Mouse (Mus musculus): ENCODE measurements around the gene Acp4. TPM values are rescaled to one million over a fixed set of nuclear protein-coding genes. Genes with fewer than 3 reads are reported as not detected.
"Not testable (repeated sequence)": the region's sequence is repeated elsewhere in the genome, so short reads cannot be mapped to it uniquely, and the experiment has no call there.

Gene Acp4
- polyA plus RNA-seq, 1 experiment from 2014 or later = not detected

GRCm38 (mm10) chr7:44225076-44225475, 32.1 kb downstream of the Acp4 start, which contains the start of gene Klk1:
TSS of gene Klk1 (plus strand) at chr7:44225360.
- no peak for DNase-seq (ENCODE audit: low spot score)
- Histone ChIP-seq H3K4me3 (no peak within 1 kb of the TSS), H3K9me3 (replicated peaks) (no peaks in the 10 kb centered on the region), H3K36me3 (no peaks in the 10 kb centered on the region), H3K4me1 (no peaks in the 10 kb centered on the region), H3K27me3 (ENCODE audit: low read depth, poor library complexity, severe bottlenecking) (no peaks in the 10 kb centered on the region), H3K27ac (replicated peaks) (no peak within 1 kb of the TSS)
- 46% methylated on average over 1 of the region's 1 CpGs for WGBS

GRCm38 (mm10) chr7:44222335-44222734, 34.8 kb downstream of the Acp4 start:
- H3K4me1 ChIP-seq; H3K27ac ChIP-seq (replicated peaks); H3K9me3 ChIP-seq (replicated peaks); DNase-seq (ENCODE audit: low spot score); H3K4me3 ChIP-seq; H3K36me3 ChIP-seq; H3K27me3 ChIP-seq (ENCODE audit: low read depth, poor library complexity, severe bottlenecking): not testable (repeated sequence)
- WGBS = 82% methylated on average over 6 of the region's 6 CpGs

- 72% methylated on average over 9 of the region's 10 CpGs for WGBS
- H3K27ac ChIP-seq (replicated peaks); DNase-seq (ENCODE audit: low spot score): not testable (repeated sequence)
Measured at GRCm38 (mm10) chr7:44221601-44222000, 35.6 kb downstream of the Acp4 start.

GRCm38 (mm10) chr7:44215645-44216044, 41.5 kb downstream of the Acp4 start, which contains the start of gene Klk1b5:
TSS of gene Klk1b5 (plus strand) at chr7:44215945.
- WGBS = 81% methylated on average over 1 of the region's 1 CpGs
- DNase-seq (ENCODE audit: low spot score) = no peak
- Histone ChIP-seq H3K27ac (replicated peaks) (no peak within 1 kb of the TSS), H3K9me3 (replicated peaks) (no peaks in the 10 kb centered on the region), H3K27me3 (ENCODE audit: low read depth, poor library complexity, severe bottlenecking) (no peaks in the 10 kb centered on the region), H3K4me3 (no peak within 1 kb of the TSS), H3K36me3 (no peaks in the 10 kb centered on the region), H3K4me1 (no peaks in the 10 kb centered on the region)

More at GRCm38 (mm10) chr7:44221601-44222000, 35.6 kb downstream of the Acp4 start:
- H3K36me3 ChIP-seq; H3K4me3 ChIP-seq; H3K9me3 ChIP-seq (replicated peaks); H3K4me1 ChIP-seq; H3K27me3 ChIP-seq (ENCODE audit: low read depth, poor library complexity, severe bottlenecking): not testable (repeated sequence)

GRCm38 (mm10) chr7:44208307-44208706, 48.9 kb downstream of the Acp4 start:
- Histone ChIP-seq H3K4me1 (no peaks in the 10 kb centered on the region), H3K4me3 (no peak overlapping the region), H3K27me3 (ENCODE audit: low read depth, poor library complexity, severe bottlenecking) (no peaks in the 10 kb centered on the region), H3K36me3 (no peaks in the 10 kb centered on the region), H3K9me3 (replicated peaks) (no peaks in the 10 kb centered on the region), H3K27ac (replicated peaks) (no peak overlapping the region)
- no peak for DNase-seq (ENCODE audit: low spot score)
- whole genome bisulfite sequencing = 76% methylated on average over 3 of the region's 3 CpGs

GRCm38 (mm10) chr7:44207135-44207534, 50.0 kb downstream of the Acp4 start, which contains the start of gene Klk1b4:
TSS of gene Klk1b4 (plus strand) at chr7:44207435.
- H3K27ac ChIP-seq (replicated peaks); H3K4me1 ChIP-seq; H3K36me3 ChIP-seq; H3K4me3 ChIP-seq; DNase-seq (ENCODE audit: low spot score); H3K9me3 ChIP-seq (replicated peaks); H3K27me3 ChIP-seq (ENCODE audit: low read depth, poor library complexity, severe bottlenecking): not testable (repeated sequence)
- 59% methylated on average over 3 of the region's 3 CpGs for WGBS

Other genes starting within 250 kb of the Acp4 start
- gene Klk1b26, start 245.2 kb downstream of the Acp4 start, polyA plus RNA-seq (2016; fragmentation: Nextera tagmentation; extraction: Ambion mirVana) = not detected in 2 replicates
- not detected in 2 replicates for gene Klk1b27, start 205.1 kb downstream of the Acp4 start, polyA plus RNA-seq (2016; fragmentation: Nextera tagmentation; extraction: Ambion mirVana)
- not detected in 2 replicates for gene Klk1b21, start 155.1 kb downstream of the Acp4 start, polyA plus RNA-seq (2016; fragmentation: Nextera tagmentation; extraction: Ambion mirVana)
- not detected in 2 replicates for gene Klk1b22, start 144.7 kb downstream of the Acp4 start, polyA plus RNA-seq (2016; fragmentation: Nextera tagmentation; extraction: Ambion mirVana)
- not detected in 2 replicates for gene Klk1b16, start 120.6 kb downstream of the Acp4 start, polyA plus RNA-seq (2016; fragmentation: Nextera tagmentation; extraction: Ambion mirVana)
- not detected in 2 replicates for gene Klk1b24, start 69.1 kb downstream of the Acp4 start, polyA plus RNA-seq (2016; fragmentation: Nextera tagmentation; extraction: Ambion mirVana)
- not detected in 2 replicates for gene Klk1b3, start 59.2 kb downstream of the Acp4 start, polyA plus RNA-seq (2016; fragmentation: Nextera tagmentation; extraction: Ambion mirVana)
- not detected in 2 replicates for gene Klk1b4, start 49.9 kb downstream of the Acp4 start, polyA plus RNA-seq (2016; fragmentation: Nextera tagmentation; extraction: Ambion mirVana)
- gene Klk1b5, start 41.4 kb downstream of the Acp4 start, polyA plus RNA-seq (2016; fragmentation: Nextera tagmentation; extraction: Ambion mirVana) = not detected in 2 replicates
- gene Klk1, start 32.0 kb downstream of the Acp4 start, polyA plus RNA-seq (2016; fragmentation: Nextera tagmentation; extraction: Ambion mirVana) = not detected in 2 replicates
- 0.17 TPM in 1 of 2 replicates, not detected in the other for gene Gm36864, start 21.2 kb downstream of the Acp4 start, polyA plus RNA-seq (2016; fragmentation: Nextera tagmentation; extraction: Ambion mirVana)
- gene 1700028J19Rik, start 10.7 kb downstream of the Acp4 start, polyA plus RNA-seq (2016; fragmentation: Nextera tagmentation; extraction: Ambion mirVana) = 1.6 and 1.7 TPM in 2 replicates
- gene 2410002F23Rik, start 10.7 kb downstream of the Acp4 start, polyA plus RNA-seq (2016; fragmentation: Nextera tagmentation; extraction: Ambion mirVana) = 172 and 189 TPM in 2 replicates
- gene Gm15517, start 4.1 kb upstream of the Acp4 start, polyA plus RNA-seq (2016; fragmentation: Nextera tagmentation; extraction: Ambion mirVana) = not detected in 2 replicates
- 2.2 and 2.4 TPM in 2 replicates for gene Clec11a, start 49.5 kb upstream of the Acp4 start, polyA plus RNA-seq (2016; fragmentation: Nextera tagmentation; extraction: Ambion mirVana)
- gene Shank1, start 52.9 kb upstream of the Acp4 start, polyA plus RNA-seq (2016; fragmentation: Nextera tagmentation; extraction: Ambion mirVana) = 1.5 and 2.6 TPM in 2 replicates
- 1.9 and 2.0 TPM in 2 replicates for gene Syt3, start 126.7 kb upstream of the Acp4 start, polyA plus RNA-seq (2016; fragmentation: Nextera tagmentation; extraction: Ambion mirVana)
- 1.7 TPM in 2 replicates for gene 1700008O03Rik, start 128.4 kb upstream of the Acp4 start, polyA plus RNA-seq (2016; fragmentation: Nextera tagmentation; extraction: Ambion mirVana)
- gene Lrrc4b, start 171.6 kb upstream of the Acp4 start, polyA plus RNA-seq (2016; fragmentation: Nextera tagmentation; extraction: Ambion mirVana) = 2.4 and 3.5 TPM in 2 replicates
- gene Aspdh, start 208.0 kb upstream of the Acp4 start, polyA plus RNA-seq (2016; fragmentation: Nextera tagmentation; extraction: Ambion mirVana) = 0.99 and 2.0 TPM in 2 replicates
- 71.6 and 76.8 TPM in 2 replicates for gene Josd2, start 210.6 kb upstream of the Acp4 start, polyA plus RNA-seq (2016; fragmentation: Nextera tagmentation; extraction: Ambion mirVana)
- 104 and 108 TPM in 2 replicates for gene Emc10, start 239.2 kb upstream of the Acp4 start, polyA plus RNA-seq (2016; fragmentation: Nextera tagmentation; extraction: Ambion mirVana)
- 20.5 and 27.6 TPM in 2 replicates for gene Fam71e1, start 239.2 kb upstream of the Acp4 start, polyA plus RNA-seq (2016; fragmentation: Nextera tagmentation; extraction: Ambion mirVana)